Mouse (Mus musculus) kidney, embryonic 16.5 days (tissue): ENCODE measurements at regions not wholly inside any gene's neighbourhood (a gene's known extent, or its start where the extent isn't known, plus 50 kb on each side); places are given as distances from the start of the nearest gene placed in this dataset.

Source experiments
- ATAC-seq: fragments of 200-750 bp; cut with Nextera tagmentation; 2 replicates; pipeline ENCODE4 v1.8.0; 2017; ENCODE audit warnings: moderate TSS enrichment; ENCODE audit not compliant: low FRiP score, low TSS enrichment
- H3K27ac ChIP-seq: fragments of 300-500 bp; sonication (generic); 2 replicates; pipeline ENCODE4 v1.5.1; 2014; ENCODE audit warnings: low read length
- H3K27me3 ChIP-seq: fragments of 300-500 bp; sonication (generic); 2 replicates; pipeline ENCODE4 v1.6.1; 2014; ENCODE audit warnings: low read length, control low read depth, mixed read lengths; ENCODE audit not compliant: insufficient read depth
- H3K36me3 ChIP-seq: fragments of 300-500 bp; sonication (generic); 2 replicates; pipeline ENCODE4 v1.6.1; 2014; ENCODE audit warnings: low read length, control low read depth, mixed read lengths; ENCODE audit not compliant: insufficient read depth
- H3K4me1 ChIP-seq: fragments of 300-500 bp; sonication (generic); 2 replicates; pipeline ENCODE4 v1.6.1; 2014; ENCODE audit warnings: low read length, control low read depth, mixed read lengths; ENCODE audit not compliant: insufficient read depth
- H3K4me2 ChIP-seq: fragments of 300-500 bp; sonication (generic); replicated peaks from 2 replicates; pipeline ENCODE4 v1.6.1; 2014; ENCODE audit warnings: low read depth, low read length
- H3K4me3 ChIP-seq: fragments of 300-500 bp; sonication (generic); 2 replicates; pipeline ENCODE4 v1.5.1; 2014; ENCODE audit warnings: mild to moderate bottlenecking, low read length
- H3K9ac ChIP-seq: fragments of 300-500 bp; sonication (generic); replicated peaks from 2 replicates; pipeline ENCODE4 v1.6.1; 2014; ENCODE audit warnings: low read length
- H3K9me3 ChIP-seq: fragments of 300-500 bp; sonication (generic); 2 replicates; pipeline ENCODE4 v1.6.1; 2016; ENCODE audit warnings: low read length, control low read depth
- WGBS: fragments of 180-500 bp; shearing (Covaris S2); extraction: QIAGEN DNeasy Blood & Tissue Kit; methylation state at CpG from one replicate; pipeline ENCODE4 v1.1.7; 2014; 5-methylcytosine and 5-hydroxymethylcytosine counted together

- Histone ChIP-seq H3K27me3 (peaks cover 33% of the 10 kb centered on the region), H3K4me2 (peak overlapping the region; percentile 32), H3K4me3 (0 out of 2 replicates have a peak overlapping the region, but pooled peaks have one; percentile 5), H3K9me3 (no peaks in the 10 kb centered on the region), H3K9ac (no peak overlapping the region), H3K27ac (no peak overlapping the region), H3K36me3 (no peaks in the 10 kb centered on the region), H3K4me1 (no peaks in the 10 kb centered on the region)
- peak; percentile 87 for ATAC-seq
- 2% methylated on average over 27 of the region's 27 CpGs for WGBS
Measured at GRCm38 (mm10) chr12:110373408-110374065, 73.4 kb upstream of the Ppp2r5c start.

- WGBS, result 16% methylated on average over 15 of the region's 15 CpGs
- H3K27me3 ChIP-seq, result peaks cover 38% of the 10 kb centered on the region
- no peaks in the 10 kb centered on the region for H3K4me1 ChIP-seq
- H3K27ac ChIP-seq, result no peak overlapping the region
- no peaks in the 10 kb centered on the region for H3K36me3 ChIP-seq
- H3K9ac ChIP-seq, result no peak overlapping the region
- H3K4me3 ChIP-seq, result no peak overlapping the region
- no peak overlapping the region for H3K4me2 ChIP-seq
- no peak for ATAC-seq
- H3K9me3 ChIP-seq, result no peaks in the 10 kb centered on the region
Measured at GRCm38 (mm10) chr12:110375139-110375538, 71.8 kb upstream of the Ppp2r5c start.

GRCm38 (mm10) chr12:110376062-110376837 lies 70.7 kb upstream of the Ppp2r5c start:
- no peak overlapping the region for H3K9ac ChIP-seq
- no peaks in the 10 kb centered on the region for H3K36me3 ChIP-seq
- no peaks in the 10 kb centered on the region for H3K9me3 ChIP-seq
- peaks cover 4% of the 10 kb centered on the region for H3K4me1 ChIP-seq
- no peak overlapping the region for H3K27ac ChIP-seq
- no peak overlapping the region for H3K4me2 ChIP-seq
- H3K4me3 ChIP-seq, result no peak overlapping the region
- WGBS, result 33% methylated on average over 6 of the region's 7 CpGs
- peaks cover 38% of the 10 kb centered on the region for H3K27me3 ChIP-seq
- ATAC-seq, result no peak

- Histone ChIP-seq H3K27ac (no peak overlapping the region), H3K9ac (no peak overlapping the region), H3K27me3 (peaks cover 38% of the 10 kb centered on the region), H3K36me3 (no peaks in the 10 kb centered on the region), H3K9me3 (no peaks in the 10 kb centered on the region), H3K4me1 (peaks cover 10% of the 10 kb centered on the region), H3K4me3 (no peak overlapping the region), H3K4me2 (no peak overlapping the region)
- ATAC-seq, result no peak
- WGBS, result 77% methylated on average over 4 of the region's 4 CpGs
Measured at GRCm38 (mm10) chr12:110376838-110377150, 70.1 kb upstream of the Ppp2r5c start.

GRCm38 (mm10) chr12:110377306-110377705 lies 69.6 kb upstream of the Ppp2r5c start:
- Histone ChIP-seq H3K27me3 (peaks cover 38% of the 10 kb centered on the region), H3K36me3 (no peaks in the 10 kb centered on the region), H3K27ac (no peak overlapping the region), H3K9ac (no peak overlapping the region), H3K4me1 (peaks cover 12% of the 10 kb centered on the region), H3K4me2 (no peak overlapping the region), H3K9me3 (no peaks in the 10 kb centered on the region), H3K4me3 (no peak overlapping the region)
- WGBS, result 69% methylated on average over 6 of the region's 6 CpGs
- no peak for ATAC-seq

GRCm38 (mm10) chr12:110377734-110378133 lies 69.2 kb upstream of the Ppp2r5c start:
- H3K27ac ChIP-seq, result no peak overlapping the region
- H3K4me3 ChIP-seq, result no peak overlapping the region
- H3K4me2 ChIP-seq, result no peak overlapping the region
- H3K9ac ChIP-seq, result no peak overlapping the region
- H3K9me3 ChIP-seq, result no peaks in the 10 kb centered on the region
- H3K4me1 ChIP-seq, result peaks cover 12% of the 10 kb centered on the region
- H3K36me3 ChIP-seq, result no peaks in the 10 kb centered on the region
- peaks cover 38% of the 10 kb centered on the region for H3K27me3 ChIP-seq
- ATAC-seq, result no peak
- 64% methylated on average over 10 of the region's 10 CpGs for WGBS

- H3K9ac ChIP-seq, result no peak overlapping the region
- H3K27me3 ChIP-seq, result peaks cover 38% of the 10 kb centered on the region
- H3K4me3 ChIP-seq, result no peak overlapping the region
- no peak overlapping the region for H3K27ac ChIP-seq
- H3K4me1 ChIP-seq, result peaks cover 12% of the 10 kb centered on the region
- WGBS, result 77% methylated on average over 5 of the region's 5 CpGs
- no peak for ATAC-seq
- no peaks in the 10 kb centered on the region for H3K9me3 ChIP-seq
- H3K36me3 ChIP-seq, result no peaks in the 10 kb centered on the region
- H3K4me2 ChIP-seq, result no peak overlapping the region
Measured at GRCm38 (mm10) chr12:110378302-110378701, 68.6 kb upstream of the Ppp2r5c start.

- Histone ChIP-seq H3K27me3 (peaks cover 26% of the 10 kb centered on the region), H3K9me3 (no peaks in the 10 kb centered on the region), H3K9ac (no peak overlapping the region), H3K4me3 (no peak overlapping the region), H3K4me1 (peaks cover 12% of the 10 kb centered on the region), H3K27ac (no peak overlapping the region), H3K4me2 (no peak overlapping the region), H3K36me3 (no peaks in the 10 kb centered on the region)
- 74% methylated on average over 12 of the region's 12 CpGs for WGBS
- ATAC-seq, result no peak
Measured at GRCm38 (mm10) chr12:110379721-110380120, 67.2 kb upstream of the Ppp2r5c start.

- ATAC-seq, result peak; percentile 85
- H3K9ac ChIP-seq, result 0 out of 2 replicates have a peak overlapping the region, but pooled peaks have one; percentile 19
- WGBS, result 24% methylated on average over 25 of the region's 25 CpGs
Measured at GRCm38 (mm10) chr12:110380831-110381750, 65.8 kb upstream of the Ppp2r5c start.

More at GRCm38 (mm10) chr12:110380831-110381750, 65.8 kb upstream of the Ppp2r5c start:
- H3K36me3 ChIP-seq, result no peaks in the 10 kb centered on the region
- 0 out of 2 replicates have a peak overlapping the region, but pooled peaks have one; percentile 9 for H3K27ac ChIP-seq
- peak overlapping the region; percentile 22 for H3K4me3 ChIP-seq
- no peaks in the 10 kb centered on the region for H3K9me3 ChIP-seq
- H3K4me2 ChIP-seq, result peak overlapping the region; percentile 43
- peaks cover 26% of the 10 kb centered on the region for H3K27me3 ChIP-seq
- peaks cover 12% of the 10 kb centered on the region for H3K4me1 ChIP-seq
